Comparison of ENCODE assay signal across 8 mouse cellular contexts in the genomic region with DNA sequence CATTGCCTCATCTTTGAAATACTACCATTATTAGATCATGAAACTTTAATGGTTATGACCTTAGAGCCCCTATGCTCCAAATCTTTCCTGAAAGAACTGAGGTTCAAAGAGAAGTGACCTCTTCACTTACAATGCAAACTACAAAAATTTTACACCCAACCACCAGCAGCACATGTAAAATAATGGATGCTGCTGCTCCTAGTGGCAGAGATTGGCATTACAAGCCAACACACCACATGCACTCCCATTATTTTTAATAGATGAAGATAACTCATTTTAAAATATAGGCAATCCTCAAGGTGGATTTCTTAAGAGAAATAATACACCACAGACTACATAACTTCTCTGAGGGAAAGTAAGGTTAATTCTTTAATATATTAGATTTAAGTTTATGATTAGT. TPM values are rescaled to one million over a fixed set of nuclear protein-coding genes. Genes with fewer than 3 reads are reported as not detected.
DNase-seq lines count a peak whose midpoint lies in the region; ATAC-seq and TF ChIP-seq lines count a peak whose summit lies in the region.

No protein-coding gene starts in this region.

- no peaks in the 10 kb centered on the region for H3K36me3 ChIP-seq in intestine, embryonic 14.5 days (ENCODE audit: control insufficient read depth, insufficient read depth, low read length)
- H3K36me3 ChIP-seq in intestine, embryonic 16.5 days (ENCODE audit: control insufficient read depth, insufficient read depth, low read length), result no peaks in the 10 kb centered on the region
- no peaks in the 10 kb centered on the region for H3K36me3 ChIP-seq in forebrain, embryonic 13.5 days (ENCODE audit: poor library complexity, severe bottlenecking)

- no peak overlapping the region for H3K27ac ChIP-seq in intestine, embryonic 14.5 days (ENCODE audit: low read depth)
- no peak overlapping the region for H3K27ac ChIP-seq in intestine, embryonic 16.5 days (ENCODE audit: low read length)
- no peak overlapping the region for H3K27ac ChIP-seq in cortical plate, adult 2 months (ENCODE audit: insufficient read depth, low read length)
- no peak overlapping the region for H3K27ac ChIP-seq in forebrain, embryonic 13.5 days

- peak; percentile 57 for DNase-seq in intestine, embryonic 14.5 days (ENCODE audit: low spot score)
- peak; percentile 55 for DNase-seq in CD4-positive helper T cell, adult 2 months (ENCODE audit: low read depth, low spot score)
- peak; percentile 42 for DNase-seq in ZHBTc4 (ENCODE audit: low read depth, low spot score)
- peak; percentile 69 for DNase-seq in layer of hippocampus, adult 11-12 months (ENCODE audit: low spot score)
- DNase-seq in natural killer cell, adult 2 months (ENCODE audit: low spot score in 2 of 2), result peak; percentile 16 to 37

- no peaks in the 10 kb centered on the region for H3K27me3 ChIP-seq in intestine, embryonic 14.5 days (replicated peaks; ENCODE audit: control insufficient read depth, insufficient read depth, low read length)
- no peaks in the 10 kb centered on the region for H3K27me3 ChIP-seq in intestine, embryonic 16.5 days (replicated peaks; ENCODE audit: control insufficient read depth, insufficient read depth, low read length)
- H3K27me3 ChIP-seq in forebrain, embryonic 13.5 days, result no peaks in the 10 kb centered on the region

- no peak for ATAC-seq in intestine, embryonic 14.5 days (replicated peaks; ENCODE audit: low FRiP score, low TSS enrichment, low read depth)
- no peak for ATAC-seq in intestine, embryonic 16.5 days
- no peak for ATAC-seq in forebrain, embryonic 13.5 days

- no peaks in the 10 kb centered on the region for H3K4me1 ChIP-seq in intestine, embryonic 14.5 days (replicated peaks; ENCODE audit: control insufficient read depth, insufficient read depth, low read length)
- H3K4me1 ChIP-seq in intestine, embryonic 16.5 days (ENCODE audit: control insufficient read depth, insufficient read depth, low read length), result no peaks in the 10 kb centered on the region
- H3K4me1 ChIP-seq in cortical plate, adult 2 months (ENCODE audit: control insufficient read depth, insufficient read depth, low read length), result no peaks in the 10 kb centered on the region
- no peaks in the 10 kb centered on the region for H3K4me1 ChIP-seq in forebrain, embryonic 13.5 days

- no peak overlapping the region for H3K4me3 ChIP-seq in intestine, embryonic 14.5 days (ENCODE audit: low read depth, low read length)
- H3K4me3 ChIP-seq in intestine, embryonic 16.5 days (ENCODE audit: low read length), result no peak overlapping the region
- H3K4me3 ChIP-seq in cortical plate, adult 2 months (ENCODE audit: insufficient read depth, low read length), result no peak overlapping the region
- H3K4me3 ChIP-seq in forebrain, embryonic 13.5 days, result no peak overlapping the region

- peak; percentile 64 for TF ChIP-seq CTCF in cortical plate, adult 2 months (IDR thresholded peaks at IDR 0.05; ENCODE audit: extremely low read depth, insufficient read depth, low read length)

- H3K9me3 ChIP-seq in intestine, embryonic 14.5 days (ENCODE audit: control insufficient read depth, low read length), result no peaks in the 10 kb centered on the region
- 0 out of 2 replicates have a peak, but pooled peaks cover 6% of the 10 kb centered on the region for H3K9me3 ChIP-seq in intestine, embryonic 16.5 days (ENCODE audit: control insufficient read depth, low read length)
- H3K9me3 ChIP-seq in forebrain, embryonic 13.5 days (replicated peaks), result no peaks in the 10 kb centered on the region

- no peak overlapping the region for H3K9ac ChIP-seq in intestine, embryonic 14.5 days (ENCODE audit: low read length)
- H3K9ac ChIP-seq in intestine, embryonic 16.5 days (ENCODE audit: low read depth, low read length), result no peak overlapping the region
- H3K9ac ChIP-seq in forebrain, embryonic 13.5 days, result no peak overlapping the region

- no peak overlapping the region for H3K4me2 ChIP-seq in intestine, embryonic 14.5 days (ENCODE audit: low read length)
- H3K4me2 ChIP-seq in intestine, embryonic 16.5 days (ENCODE audit: low read depth, low read length), result no peak overlapping the region
- no peak overlapping the region for H3K4me2 ChIP-seq in forebrain, embryonic 13.5 days

- no peak for TF ChIP-seq POLR2A in cortical plate, adult 2 months (IDR thresholded peaks at IDR 0.05; ENCODE audit: extremely low read depth, insufficient read depth, low read length)

RNA-seq across cellular contexts. Expression of a gene that starts 31.2 kb away (rescaled TPM):
- 35.6 and 35.9 TPM in 2 replicates for polyA plus RNA-seq in intestine, embryonic 14.5 days (2014; fragmentation: Nextera tagmentation; extraction: Ambion mirVana)
- polyA plus RNA-seq in intestine, embryonic 16.5 days (2015; fragmentation: Nextera tagmentation; extraction: Ambion mirVana), result 34.2 and 35.9 TPM in 2 replicates
- 24.7 and 25.6 TPM in 2 replicates for polyA plus RNA-seq in cortical plate, adult 2 months (2012; rRNA removed)
- polyA plus RNA-seq in forebrain, embryonic 13.5 days (2015; fragmentation: Nextera tagmentation; extraction: Ambion mirVana), result 11.9 and 13.7 TPM in 2 replicates

RNA-seq across cellular contexts. Expression of a gene that starts 43.4 kb away (rescaled TPM):
- polyA plus RNA-seq in intestine, embryonic 14.5 days (2014; fragmentation: Nextera tagmentation; extraction: Ambion mirVana), result 1.2 and 1.6 TPM in 2 replicates
- 0.55 and 0.62 TPM in 2 replicates for polyA plus RNA-seq in intestine, embryonic 16.5 days (2015; fragmentation: Nextera tagmentation; extraction: Ambion mirVana)
- 31.2 and 36.4 TPM in 2 replicates for polyA plus RNA-seq in cortical plate, adult 2 months (2012; rRNA removed)
- polyA plus RNA-seq in forebrain, embryonic 13.5 days (2015; fragmentation: Nextera tagmentation; extraction: Ambion mirVana), result 1.9 and 2.1 TPM in 2 replicates

Comparison
In these comparisons a context has a peak if more than half of its experiments do, and no peak if none do; other contexts are left out.
1. RNA of a gene that starts 43.4 kb away (polyA plus RNA-seq): 31.2 to 36.4 TPM in cortical plate, adult 2 months; 1.9 to 2.1 TPM in forebrain, embryonic 13.5 days, 1.2 to 1.6 TPM in intestine, embryonic 14.5 days and 0.55 to 0.62 TPM in intestine, embryonic 16.5 days; every median in the first group is over 10 times any median in the second.
2. Peak in every context shown above with its lines, with median percentiles within 50 percentile points of each other: DNase-seq.